Mouse (Mus musculus) liver, adult 2 months (tissue): ENCODE results near the gene Ggact. TPM values are rescaled to one million over a fixed set of nuclear protein-coding genes. Genes with fewer than 3 reads are reported as not detected.

Experiments used
- DNase-seq: peaks from one replicate; pipeline ENCODE4 v3.0.0-alpha.2; 2011; ENCODE audit warnings: low read depth, low spot score; ENCODE audit errors: extremely low read depth
- H3K27ac ChIP-seq: fragments of 200-500 bp; replicated peaks from 2 replicates; pipeline ENCODE4 v1.5.1; 2012; ENCODE audit warnings: low read depth, mild to moderate bottlenecking, control low read depth, inconsistent platforms, low read length; ENCODE audit not compliant: insufficient read depth
- H3K27me3 ChIP-seq: fragments of 200-500 bp; 2 replicates; pipeline ENCODE4 v1.6.1; 2012; ENCODE audit warnings: mild to moderate bottlenecking, moderate library complexity, low read length, inconsistent platforms; ENCODE audit not compliant: control insufficient read depth, insufficient read depth
- H3K36me3 ChIP-seq: fragments of 200-500 bp; 2 replicates; pipeline ENCODE4 v1.6.1; 2012; ENCODE audit warnings: low read length, inconsistent platforms; ENCODE audit not compliant: control insufficient read depth, insufficient read depth
- H3K4me1 ChIP-seq: fragments of 200-500 bp; 2 replicates; pipeline ENCODE4 v1.6.1; 2011; ENCODE audit warnings: low read length; ENCODE audit not compliant: control insufficient read depth, insufficient read depth
- H3K4me3 ChIP-seq: fragments of 200-500 bp; 2 replicates; pipeline ENCODE4 v1.5.1; 2011; ENCODE audit warnings: low read depth, mild to moderate bottlenecking, control low read depth, low read length, moderate library complexity; ENCODE audit not compliant: insufficient read depth
- H3K79me2 ChIP-seq: fragments of 200-500 bp; 2 replicates; pipeline ENCODE4 v1.6.1; 2012; ENCODE audit warnings: inconsistent platforms, mild to moderate bottlenecking, low read length, moderate library complexity; ENCODE audit not compliant: control insufficient read depth, insufficient read depth
- H3K9ac ChIP-seq: fragments of 200-500 bp; 2 replicates; pipeline ENCODE4 v1.6.1; 2012; ENCODE audit warnings: low read depth, mild to moderate bottlenecking, control low read depth, inconsistent platforms, low read length
- CTCF ChIP-seq: fragments of 200-500 bp; IDR thresholded peaks from 2 replicates; pipeline ENCODE4 v1.5.1; 2011; ENCODE audit warnings: low read depth, low read length, control low read depth
- POLR2A ChIP-seq: fragments of 200-500 bp; IDR thresholded peaks from 2 replicates; pipeline ENCODE4 v1.6.1; 2011; ENCODE audit warnings: low read length, control low read depth; ENCODE audit not compliant: insufficient read depth; ENCODE audit errors: extremely low read depth
- WGBS: fragments of 180-500 bp; shearing (Covaris S2); methylation state at CpG from one replicate; pipeline ENCODE4 v1.1.7; 2018; 5-methylcytosine and 5-hydroxymethylcytosine counted together
- polyA plus RNA-seq: library from polyadenylated mRNA; depleted of rRNA; stranded (reverse); fragments of >200 nt; gene quantifications from 2 replicates; pipeline ENCODE4 v1.2.3, GENCODE M21; 2012
- total RNA-seq: library from RNA; depleted of rRNA; stranded (reverse); fragments of >200 nt; gene quantifications from 2 replicates; pipeline ENCODE4 v1.2.3, GENCODE M21; 2014

The Ggact gene
- total and polyA plus RNA-seq, 2 experiments = 122 to 187 TPM

- Histone ChIP-seq H3K4me1 (peaks cover 37% of the 10 kb centered on the region), H3K4me3 (no peak overlapping the region), H3K27ac (peak overlapping the region; percentile 80), H3K36me3 (peaks cover 18% of the 10 kb centered on the region), H3K79me2 (peaks cover 6% of the 10 kb centered on the region; the same call in 1 of the 2 replicates), H3K27me3 (no peaks in the 10 kb centered on the region), H3K9ac (no peak overlapping the region)
- DNase-seq = peak; percentile 95
- 24% methylated on average over 4 of the region's 4 CpGs for WGBS
- TF ChIP-seq POLR2A = no peak
- TF ChIP-seq CTCF = peak; percentile 86
Observed at GRCm38 (mm10) chr14:122902884-122903283, 10.7 kb downstream of the Ggact start.

- 32% methylated on average over 2 of the region's 2 CpGs for WGBS
- peaks cover 8% of the 10 kb centered on the region; the same call in 1 of the 2 replicates for H3K79me2 ChIP-seq
Observed at GRCm38 (mm10) chr14:122902136-122902535, 11.4 kb downstream of the Ggact start.

GRCm38 (mm10) chr14:122901715-122902114, 11.8 kb downstream of the Ggact start:
- peak overlapping the region; percentile 99 for H3K27ac ChIP-seq
- peaks cover 21% of the 10 kb centered on the region for H3K36me3 ChIP-seq
- H3K4me3 ChIP-seq = no peak overlapping the region
- peak overlapping the region; percentile 41; the same call in 1 of the 2 replicates for H3K9ac ChIP-seq
- TF ChIP-seq CTCF = no peak
- TF ChIP-seq POLR2A = no peak
- peaks cover 11% of the 10 kb centered on the region; the same call in 1 of the 2 replicates for H3K79me2 ChIP-seq
- peak; percentile 67 for DNase-seq
- WGBS = 26% methylated on average over 2 of the region's 2 CpGs
- H3K4me1 ChIP-seq = peaks cover 37% of the 10 kb centered on the region
- H3K27me3 ChIP-seq = no peaks in the 10 kb centered on the region

More at GRCm38 (mm10) chr14:122902136-122902535, 11.4 kb downstream of the Ggact start:
- Histone ChIP-seq H3K36me3 (peaks cover 21% of the 10 kb centered on the region), H3K9ac (no peak overlapping the region), H3K4me3 (no peak overlapping the region), H3K27ac (peak overlapping the region; percentile 99), H3K4me1 (peaks cover 37% of the 10 kb centered on the region), H3K27me3 (no peaks in the 10 kb centered on the region)
- TF ChIP-seq CTCF (no peak), POLR2A (no peak)
- peak; percentile 86 for DNase-seq

- TF ChIP-seq CTCF (no peak), POLR2A (no peak)
- Histone ChIP-seq H3K9ac (no peak overlapping the region; the same call in 1 of the 2 replicates), H3K4me1 (peaks cover 37% of the 10 kb centered on the region), H3K79me2 (peaks cover 11% of the 10 kb centered on the region; the same call in 1 of the 2 replicates), H3K4me3 (no peak overlapping the region), H3K27me3 (no peaks in the 10 kb centered on the region), H3K27ac (peak overlapping the region; percentile 97), H3K36me3 (peaks cover 21% of the 10 kb centered on the region)
- peak; percentile 97 for DNase-seq
- WGBS = 22% methylated on average over 3 of the region's 3 CpGs
Observed at GRCm38 (mm10) chr14:122901177-122901576, 12.4 kb downstream of the Ggact start.

DNA sequence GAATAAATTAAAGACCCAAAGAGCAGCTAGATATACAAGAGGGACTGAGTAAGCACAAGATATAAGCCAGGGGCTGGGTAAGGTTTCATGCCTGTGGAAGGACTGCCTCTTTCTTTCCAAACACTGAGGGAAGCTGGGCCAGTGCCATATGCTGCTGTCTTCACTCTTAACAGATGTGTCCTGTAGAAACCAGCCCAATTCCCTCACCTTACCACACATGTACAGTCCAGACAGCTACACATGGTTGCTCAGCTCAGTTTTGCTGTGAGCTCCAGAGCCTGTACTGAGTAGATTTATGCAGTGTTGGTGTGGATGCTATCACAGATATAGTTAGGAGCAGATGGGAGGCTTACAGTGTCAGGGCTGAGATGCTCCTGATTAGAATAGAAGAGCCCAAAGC, 12.9 kb downstream of the Ggact start:
- H3K4me3 ChIP-seq = no peak overlapping the region; the same call in 1 of the 2 replicates
- no peaks in the 10 kb centered on the region for H3K27me3 ChIP-seq
- H3K36me3 ChIP-seq = peaks cover 23% of the 10 kb centered on the region
- peaks cover 36% of the 10 kb centered on the region for H3K4me1 ChIP-seq
- H3K9ac ChIP-seq = peak overlapping the region; percentile 37
- TF ChIP-seq POLR2A (no peak), CTCF (no peak)
- H3K27ac ChIP-seq = peak overlapping the region; percentile 97
- peaks cover 11% of the 10 kb centered on the region; the same call in 1 of the 2 replicates for H3K79me2 ChIP-seq
- DNase-seq = peak; percentile 45

GRCm38 (mm10) chr14:122898550-122898949, 15.0 kb downstream of the Ggact start:
- Histone ChIP-seq H3K4me3 (no peak overlapping the region), H3K9ac (no peak overlapping the region), H3K27ac (no peak overlapping the region), H3K4me1 (peaks cover 20% of the 10 kb centered on the region), H3K27me3 (no peaks in the 10 kb centered on the region), H3K36me3 (peaks cover 24% of the 10 kb centered on the region), H3K79me2 (peaks cover 6% of the 10 kb centered on the region; the same call in 1 of the 2 replicates)
- DNase-seq = no peak
- TF ChIP-seq CTCF (0 out of 2 replicates have a peak, but pooled peaks have one; percentile 4), POLR2A (no peak)
